Mouse (Mus musculus) cerebellum, adult 2 months (tissue): ENCODE data around the gene Agpat3.

Experiments used
- CTCF ChIP-seq: fragments of 200-500 bp; IDR thresholded peaks from 2 replicates; pipeline ENCODE4 v1.5.1; 2011; ENCODE audit warnings: low read depth, mild to moderate bottlenecking, control low read depth, low read length, moderate library complexity, borderline replicate concordance; ENCODE audit not compliant: insufficient read depth
- POLR2A ChIP-seq: fragments of 200-500 bp; IDR thresholded peaks from 2 replicates; pipeline ENCODE4 v1.6.1; 2011; ENCODE audit warnings: low read length, control low read depth, borderline replicate concordance; ENCODE audit not compliant: insufficient read depth

DNA sequence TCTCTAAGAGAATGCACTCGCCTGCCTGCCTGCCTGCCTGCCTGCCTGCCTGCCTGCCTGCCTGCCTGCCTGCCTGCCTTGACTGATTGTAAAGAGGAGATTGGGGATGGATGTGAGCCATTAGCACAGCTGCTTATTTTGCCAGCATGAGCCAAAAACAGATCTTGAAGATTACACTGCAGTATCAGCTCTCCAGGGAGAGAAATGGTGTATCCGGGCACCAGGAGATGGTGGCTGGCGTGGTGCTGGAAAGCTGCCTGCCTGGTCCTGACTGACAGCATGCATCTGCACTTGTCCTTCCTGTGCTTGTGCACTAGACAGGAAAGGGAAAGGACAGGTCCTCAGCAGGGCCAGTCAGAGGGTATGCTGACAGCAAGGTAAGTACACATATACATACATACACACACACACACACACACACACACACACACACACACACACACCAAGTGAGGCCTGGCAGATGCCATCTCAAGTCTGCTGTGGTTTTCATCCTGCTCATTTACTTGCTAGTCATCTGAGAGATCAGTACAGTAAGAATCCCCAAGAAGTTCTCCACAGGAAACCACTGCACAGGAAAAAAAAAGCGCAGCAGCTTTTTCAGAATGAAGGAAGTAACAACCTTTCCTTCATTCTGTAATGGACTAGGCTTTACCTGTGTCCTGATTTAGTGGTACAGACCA is 119.8 kb downstream of the Agpat3 start:
- TF ChIP-seq CTCF: no peak
- no peak for TF ChIP-seq POLR2A
